Mouse (Mus musculus): ENCODE measurements around the gene Myh7. TPM values are rescaled to one million over a fixed set of nuclear protein-coding genes. Genes with fewer than 3 reads are reported as not detected.
"Not testable (repeated sequence)": the region's sequence is repeated elsewhere in the genome, so short reads cannot be mapped to it uniquely, and the experiment has no call there.

Gene Myh7
- total RNA-seq, 2 experiments from 2014 or later: 20.1 to 22.2 TPM

DNA sequence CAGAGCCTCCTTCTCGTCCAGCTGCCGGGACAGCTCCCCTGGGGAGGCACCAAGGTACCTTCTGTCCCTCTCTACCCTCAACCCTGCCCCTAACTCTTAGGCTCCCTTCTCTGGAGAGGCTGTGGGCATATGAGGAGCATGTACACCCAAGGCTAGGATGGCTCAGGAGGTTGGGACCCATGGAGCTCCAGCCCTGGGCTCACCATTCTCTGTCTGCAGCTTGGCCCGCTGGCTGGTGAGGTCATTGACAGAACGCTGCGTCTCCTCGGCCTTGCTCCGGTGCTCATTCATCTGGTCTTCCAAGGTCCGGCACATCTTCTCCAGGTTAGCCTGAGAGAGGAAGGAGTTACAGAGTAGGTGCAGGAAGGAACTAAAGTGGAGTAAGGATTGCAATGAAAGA lies 15.8 kb downstream of the Myh7 start:
- DNase-seq (ENCODE audit: low spot score in 2 of 2): no peak
- intact Hi-C loops (cut with DNase I): no loop called here

DNA sequence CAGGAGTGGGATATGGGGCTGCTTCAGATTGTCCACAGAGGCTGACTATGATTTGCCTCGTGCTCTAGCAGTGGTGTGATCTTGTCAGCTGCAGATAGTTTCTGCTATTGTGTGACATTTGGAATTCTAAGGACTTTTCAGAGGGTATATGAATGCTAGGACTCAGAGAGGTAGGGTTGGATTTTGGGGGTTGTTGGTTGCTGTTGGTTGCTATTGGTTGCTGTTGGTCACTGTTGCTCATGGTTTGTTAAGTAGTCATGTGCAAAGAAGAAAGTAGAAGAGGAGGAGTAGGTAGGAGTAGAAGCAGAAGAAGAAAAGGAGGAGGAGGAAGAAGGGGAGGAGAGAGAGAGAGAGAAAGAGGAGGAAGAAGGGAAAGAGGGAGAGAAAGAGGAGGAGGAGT lies 17.8 kb downstream of the Myh7 start, which contains the start of gene Gm17428:
Gene Gm17428 (plus strand): TSS at position 301 of the 400 bp plus-strand sequence.
- intact Hi-C loops (cut with DNase I): no loop called here
- DNase-seq (ENCODE audit: low spot score in 2 of 2): no peak

- DNase-seq (ENCODE audit: low spot score in 2 of 2): peak in 1 of 2 experiments; percentile 13
- intact Hi-C loops (cut with DNase I): loop anchor here (1.0 kb wide), 1 partner anchor 26 kb away; no protein-coding TSS in a partner anchor
Observed at GRCm38 (mm10) chr14:54974068-54974791, 20.2 kb downstream of the Myh7 start.

DNA sequence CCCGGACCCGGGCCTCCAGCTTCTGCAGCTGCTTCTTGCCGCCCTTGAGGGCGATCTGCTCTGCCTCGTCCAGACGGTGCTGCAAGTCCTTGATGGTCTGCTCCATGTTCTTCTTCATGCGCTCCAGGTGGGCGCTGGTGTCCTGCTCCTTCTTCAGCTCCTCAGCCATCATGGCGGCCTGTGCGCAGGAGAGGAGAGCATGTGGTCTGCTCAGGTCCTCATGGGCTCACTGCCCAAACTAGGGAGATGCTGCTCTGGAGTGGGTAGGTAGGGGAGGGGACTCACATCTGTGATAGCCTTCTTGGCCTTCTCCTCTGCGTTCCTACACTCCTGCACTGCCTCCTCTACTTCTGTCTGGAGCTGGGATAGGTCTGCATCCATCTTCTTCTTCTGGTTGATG lies 21.6 kb downstream of the Myh7 start:
- DNase-seq (ENCODE audit: low spot score in 2 of 2); intact Hi-C loops (cut with DNase I): not testable (repeated sequence)

GRCm38 (mm10) chr14:54968344-54968743 lies 26.1 kb downstream of the Myh7 start:
- DNase-seq (ENCODE audit: low spot score in 2 of 2): no peak
- intact Hi-C loops (cut with DNase I): no loop called here

- intact Hi-C loops (cut with DNase I): no loop called here
- DNase-seq (ENCODE audit: low spot score in 2 of 2): no peak
Observed at GRCm38 (mm10) chr14:54967874-54968273, 26.6 kb downstream of the Myh7 start.

GRCm38 (mm10) chr14:54966320-54966977 lies 28.0 kb downstream of the Myh7 start, which contains the start of gene Myh6:
TSS of gene Myh6 (minus strand) at chr14:54966927.
- intact Hi-C loops (cut with DNase I): no loop called here
- DNase-seq (ENCODE audit: low spot score in 2 of 2): no peak

GRCm38 (mm10) chr14:54965631-54966030 lies 28.8 kb downstream of the Myh7 start:
- DNase-seq (ENCODE audit: low spot score in 2 of 2): no peak
- intact Hi-C loops (cut with DNase I): no loop called here

DNA sequence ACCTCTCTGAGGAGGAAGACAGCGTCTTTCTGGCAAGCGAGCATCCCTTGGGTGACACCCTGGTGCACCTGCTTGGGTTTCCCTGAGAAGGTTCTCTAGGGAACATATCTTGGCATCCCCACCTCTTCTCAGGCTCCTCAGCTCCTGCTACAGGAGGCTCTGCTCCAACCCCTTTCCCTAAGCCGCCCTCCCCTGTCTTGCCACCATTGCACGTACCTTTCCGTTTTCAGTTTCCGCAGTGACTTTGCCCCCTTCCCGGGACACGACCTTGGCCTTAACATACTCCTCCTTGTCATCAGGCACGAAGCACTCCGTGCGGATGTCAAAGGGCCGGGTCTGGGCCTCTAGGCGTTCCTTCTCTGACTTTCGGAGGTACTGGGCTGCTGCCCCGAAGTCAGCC lies 29.4 kb downstream of the Myh7 start:
- no peak for DNase-seq (ENCODE audit: low spot score in 2 of 2)

DNA sequence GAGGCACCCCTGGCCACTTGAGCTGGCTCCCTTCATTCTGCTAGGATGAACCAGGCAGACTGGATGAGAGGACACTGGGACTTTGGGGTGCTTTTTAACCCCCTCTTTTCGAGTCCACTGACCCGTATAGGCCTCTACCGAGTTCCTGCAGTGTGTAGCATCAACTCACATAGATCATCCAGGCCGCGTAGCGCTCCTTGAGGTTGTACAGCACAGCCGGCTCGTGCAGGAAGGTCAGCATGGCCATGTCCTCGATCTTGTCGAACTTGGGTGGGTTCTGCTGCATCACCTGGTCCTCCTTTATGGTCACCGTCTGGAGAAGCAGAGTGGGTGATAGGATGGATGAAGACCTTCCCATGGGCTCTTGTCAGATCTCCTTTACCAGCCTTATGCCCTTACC lies 30.7 kb downstream of the Myh7 start:
- intact Hi-C loops (cut with DNase I): no loop called here
- DNase-seq (ENCODE audit: low spot score in 2 of 2): no peak

More for the DNA sequence above, 29.4 kb downstream of the Myh7 start:
- intact Hi-C loops (cut with DNase I): no loop called here

DNA sequence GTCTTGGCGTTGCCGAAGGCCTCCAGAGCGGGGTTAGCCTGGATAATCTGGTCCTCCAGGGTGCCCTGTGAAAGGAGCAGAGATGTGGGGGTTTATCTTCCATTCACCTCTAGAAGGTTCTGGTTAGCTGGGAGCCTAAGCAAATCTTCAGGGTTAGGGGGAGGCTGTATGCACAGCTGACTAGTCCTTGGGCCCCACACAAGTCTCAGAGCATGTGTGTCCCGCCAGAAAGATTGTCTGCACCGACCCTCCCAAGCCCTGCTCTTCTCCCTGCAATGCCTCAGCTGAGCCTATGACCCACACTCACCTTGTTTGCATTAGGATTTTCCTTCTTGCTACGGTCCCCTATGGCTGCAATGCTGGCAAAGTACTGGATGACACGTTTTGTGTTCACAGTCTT lies 31.7 kb downstream of the Myh7 start:
- intact Hi-C loops (cut with DNase I): no loop called here
- no peak for DNase-seq (ENCODE audit: low spot score in 2 of 2)

DNA sequence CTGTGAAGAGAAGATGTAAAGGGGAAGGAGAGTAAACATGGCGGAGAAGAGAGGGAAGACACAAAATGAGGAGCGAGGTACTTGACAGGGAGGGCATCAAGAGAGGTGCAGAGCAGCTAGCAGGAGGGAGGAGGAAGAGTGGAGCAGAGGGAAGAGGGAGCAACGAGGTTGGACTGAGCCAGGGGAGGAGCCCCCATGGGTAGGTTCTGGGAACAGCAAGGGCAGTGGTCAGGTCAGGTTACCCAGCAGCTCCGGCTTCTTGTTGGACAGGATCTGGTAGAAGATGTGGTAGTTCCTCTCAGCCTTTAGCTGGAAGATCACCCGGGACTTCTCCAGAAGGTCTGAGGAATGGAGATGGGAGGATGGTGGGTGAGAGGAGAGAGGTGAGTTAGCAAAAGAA lies 32.9 kb downstream of the Myh7 start:
- intact Hi-C loops (cut with DNase I): no loop called here
- no peak for DNase-seq (ENCODE audit: low spot score in 2 of 2)

- no peak for DNase-seq (ENCODE audit: low spot score in 2 of 2)
- intact Hi-C loops (cut with DNase I): no loop called here
Observed at GRCm38 (mm10) chr14:54960769-54961168, 33.7 kb downstream of the Myh7 start.

DNA sequence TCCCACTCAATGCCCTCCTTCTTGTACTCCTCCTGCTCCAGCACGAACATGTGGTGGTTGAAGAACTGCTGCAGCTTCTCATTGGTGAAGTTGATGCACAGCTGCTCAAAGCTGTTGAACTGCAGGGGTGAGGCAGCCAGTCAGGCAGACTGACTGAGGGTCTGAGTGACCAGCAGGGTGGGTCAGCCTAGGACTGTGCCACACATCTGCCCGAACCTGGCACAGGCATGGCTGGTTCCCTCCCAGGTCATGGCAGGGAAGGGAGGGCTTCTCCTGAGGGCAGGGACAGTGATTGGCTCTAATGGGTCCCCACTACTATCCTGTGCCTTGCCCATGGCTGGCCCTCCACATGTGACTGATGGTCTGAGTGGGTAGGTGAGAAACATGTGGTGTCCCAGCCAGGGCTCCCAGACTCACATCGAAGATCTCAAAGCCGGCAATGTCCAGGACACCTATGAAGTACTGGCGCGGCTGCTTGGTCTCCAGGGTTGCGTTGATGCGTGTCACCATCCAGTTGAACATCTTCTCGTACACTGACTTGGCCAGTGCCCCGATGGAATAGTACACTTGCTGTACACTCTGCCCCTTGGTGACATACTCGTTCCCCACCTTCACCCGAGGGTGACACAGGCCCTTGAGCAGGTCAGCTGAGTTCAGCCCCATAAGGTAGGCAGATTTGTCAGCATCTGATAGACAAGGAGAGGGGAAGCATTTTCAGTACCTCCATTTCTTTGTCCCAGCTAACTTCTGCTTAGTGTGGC lies 34.4 kb downstream of the Myh7 start:
- DNase-seq (ENCODE audit: low spot score in 2 of 2); intact Hi-C loops (cut with DNase I): not testable (repeated sequence)

DNA sequence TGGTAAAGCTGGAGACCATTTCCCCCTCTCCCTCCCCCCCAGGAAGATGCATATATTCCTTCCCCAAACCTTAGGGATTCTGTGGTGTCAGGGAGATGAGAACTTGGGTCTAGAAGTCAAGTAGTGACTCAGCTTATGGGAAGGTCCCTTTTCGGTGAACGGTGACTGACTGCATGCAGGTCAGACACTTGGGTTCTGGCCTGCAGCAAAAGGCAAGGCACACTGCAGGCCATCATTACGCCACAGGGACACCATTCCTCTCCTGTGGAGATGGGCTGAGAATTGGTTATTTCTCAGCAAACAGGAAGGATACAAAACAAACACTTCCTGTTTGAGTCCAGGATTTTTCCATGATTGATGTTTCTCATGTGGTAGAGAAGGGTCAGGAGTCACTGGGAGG lies 35.2 kb downstream of the Myh7 start:
- no peak for DNase-seq (ENCODE audit: low spot score in 2 of 2)

GRCm38 (mm10) chr14:54958503-54958902 lies 35.9 kb downstream of the Myh7 start:
- intact Hi-C loops (cut with DNase I): no loop called here
- DNase-seq (ENCODE audit: low spot score in 2 of 2): no peak

More for the DNA sequence above, 35.2 kb downstream of the Myh7 start:
- intact Hi-C loops (cut with DNase I): no loop called here

DNA sequence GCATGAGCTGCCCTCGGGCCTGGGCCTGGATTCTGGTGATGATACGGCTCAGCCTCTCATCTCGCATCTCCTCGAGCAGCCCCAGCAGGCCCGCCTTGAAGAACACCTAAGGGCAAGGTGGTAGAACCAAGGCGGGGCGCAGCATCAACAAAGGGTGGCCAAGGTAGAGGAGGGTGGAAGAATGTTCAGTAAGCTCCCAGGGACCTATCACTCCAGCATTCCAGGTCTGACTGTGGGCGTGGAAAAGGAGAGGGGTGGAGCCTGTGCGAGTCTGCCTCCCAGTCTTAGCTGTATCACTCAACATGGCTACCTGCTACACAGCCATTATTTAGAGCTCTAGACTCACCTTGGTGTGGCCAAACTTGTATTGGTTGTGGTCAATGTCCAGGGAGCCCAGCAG lies 37.9 kb downstream of the Myh7 start:
- DNase-seq (ENCODE audit: low spot score in 2 of 2): no peak
- intact Hi-C loops (cut with DNase I): no loop called here

DNA sequence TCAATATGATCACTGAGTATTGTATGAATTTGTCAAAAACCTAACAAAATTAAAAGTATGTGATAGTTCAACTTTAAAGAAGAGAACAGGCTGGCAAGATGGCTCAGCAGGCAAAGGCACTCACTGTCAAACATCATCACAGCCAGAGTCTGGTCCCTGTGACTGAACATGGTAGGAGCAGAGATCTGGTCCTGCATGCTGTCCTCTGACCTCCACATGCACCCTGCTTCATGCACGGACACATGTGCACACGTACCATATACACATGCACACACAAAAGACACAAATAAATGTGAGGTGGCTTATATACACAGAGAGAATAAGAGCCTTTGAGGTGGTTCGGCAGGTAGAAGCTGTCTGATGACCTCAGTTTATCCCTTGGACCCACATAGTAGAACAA lies 38.9 kb downstream of the Myh7 start:
- DNase-seq (ENCODE audit: low spot score in 2 of 2): no peak
- intact Hi-C loops (cut with DNase I): no loop called here

- no peak for DNase-seq (ENCODE audit: low spot score in 2 of 2)
- intact Hi-C loops (cut with DNase I): no loop called here
Observed at GRCm38 (mm10) chr14:54954474-54954873, 40.0 kb downstream of the Myh7 start.

GRCm38 (mm10) chr14:54953664-54954206 lies 40.7 kb downstream of the Myh7 start:
- DNase-seq (ENCODE audit: low spot score in 2 of 2): no peak
- intact Hi-C loops (cut with DNase I): no loop called here
